Mouse (Mus musculus): Measurements from ENCODE around the gene Ncaph.

DNA sequence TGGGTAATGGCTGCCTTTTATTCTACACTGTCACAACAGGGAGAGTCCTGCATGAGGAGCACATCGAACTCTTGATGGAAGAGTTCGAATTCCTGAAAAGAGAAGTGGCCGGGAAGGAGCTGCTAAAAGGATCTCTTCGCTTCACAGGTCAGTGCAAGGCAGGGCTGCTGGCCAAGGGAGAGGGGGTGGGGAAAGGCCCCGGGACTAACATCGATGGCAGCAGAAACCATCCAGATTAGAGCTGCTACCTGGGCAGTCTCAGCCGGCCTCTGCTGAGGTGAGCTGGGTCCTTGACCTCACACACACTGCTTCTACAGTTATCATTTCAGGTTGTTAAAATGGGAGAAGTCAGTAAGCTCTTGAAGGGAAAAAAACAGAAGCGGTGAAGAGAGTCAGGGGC, 41.8 kb downstream of the Ncaph start:
- no peak for TF ChIP-seq CTCF (IDR thresholded peaks at IDR 0.05; ENCODE audit: borderline replicate concordance, extremely low read depth, insufficient read depth, insufficient read length)
- no peak for TF ChIP-seq POLR2A (IDR thresholded peaks at IDR 0.05; ENCODE audit: borderline replicate concordance, extremely low read depth, insufficient read depth, insufficient read length, poor library complexity, severe bottlenecking)

All from brain, embryonic 14.5 days (tissue).